In genomic region chr4:95353894-95354319, GRCm38 (mm10) we compare ENCODE assay signal across 8 mouse cellular contexts.
A peak's percentile ranks its signal among the peaks of the same experiment; 100 is the strongest.
DNase-seq lines count a peak whose midpoint lies in the region; ATAC-seq and TF ChIP-seq lines count a peak whose summit lies in the region.

No protein-coding gene starts in this region.

- peak overlapping the region; percentile 46; the same call in 1 of the 2 replicates for H3K27ac ChIP-seq in midbrain, embryonic 10.5 days (replicated peaks)
- H3K27ac ChIP-seq in midbrain, embryonic 11.5 days (ENCODE audit: low read depth, low read length): no peak overlapping the region
- peak overlapping the region; percentile 62 for H3K27ac ChIP-seq in heart, embryonic 16.5 days (ENCODE audit: low read length)
- H3K27ac ChIP-seq in kidney, embryonic 14.5 days (ENCODE audit: low read depth, low read length): peak overlapping the region; percentile 18; the same call in 1 of the 2 replicates
- peak overlapping the region; percentile 76 for H3K27ac ChIP-seq in thymus, adult 2 months (ENCODE audit: control insufficient read depth, insufficient read depth, low read length)

- H3K4me3 ChIP-seq in midbrain, embryonic 10.5 days: no peak overlapping the region
- H3K4me3 ChIP-seq in midbrain, embryonic 11.5 days (ENCODE audit: low read depth, low read length): no peak overlapping the region
- no peak overlapping the region for H3K4me3 ChIP-seq in heart, embryonic 16.5 days (ENCODE audit: low read length)
- H3K4me3 ChIP-seq in kidney, embryonic 14.5 days (ENCODE audit: low read length): no peak overlapping the region
- H3K4me3 ChIP-seq in thymus, adult 2 months (ENCODE audit: control insufficient read depth, insufficient read depth, low read length): no peak overlapping the region; the same call in 1 of the 2 replicates

- 0 out of 2 replicates have a peak, but pooled peaks have one; percentile 16 for TF ChIP-seq POLR2A in thymus, adult 2 months (IDR thresholded peaks at IDR 0.05; ENCODE audit: control insufficient read depth, extremely low read depth, insufficient read depth, low read length, poor library complexity)

- DNase-seq in midbrain, embryonic 10.5 days (ENCODE audit: low spot score): no peak
- no peak for DNase-seq in midbrain, embryonic 11.5 days (ENCODE audit: low spot score, missing footprints)
- peak; percentile 16 for DNase-seq in embryo, embryonic 11.5 days (ENCODE audit: low read depth, low spot score)
- DNase-seq in lung, postnatal 10 days: peak; percentile 86
- peak; percentile 55 for DNase-seq in thymus, adult 2 months
- DNase-seq in layer of hippocampus, adult 9-10 months (ENCODE audit: low spot score): no peak

- H3K36me3 ChIP-seq in midbrain, embryonic 10.5 days: no peaks in the 10 kb centered on the region
- no peaks in the 10 kb centered on the region for H3K36me3 ChIP-seq in midbrain, embryonic 11.5 days (ENCODE audit: control insufficient read depth, insufficient read depth, low read length)
- H3K36me3 ChIP-seq in heart, embryonic 16.5 days (ENCODE audit: control insufficient read depth, insufficient read depth): no peaks in the 10 kb centered on the region
- H3K36me3 ChIP-seq in kidney, embryonic 14.5 days (ENCODE audit: control insufficient read depth, insufficient read depth, low read length): no peaks in the 10 kb centered on the region
- no peaks in the 10 kb centered on the region for H3K36me3 ChIP-seq in thymus, adult 2 months (ENCODE audit: control insufficient read depth, insufficient read depth, low read length)

- no peaks in the 10 kb centered on the region for H3K9me3 ChIP-seq in midbrain, embryonic 10.5 days (replicated peaks)
- no peaks in the 10 kb centered on the region for H3K9me3 ChIP-seq in midbrain, embryonic 11.5 days (ENCODE audit: control insufficient read depth, low read length)
- H3K9me3 ChIP-seq in heart, embryonic 16.5 days (replicated peaks; ENCODE audit: control insufficient read depth, low read length): no peaks in the 10 kb centered on the region
- no peaks in the 10 kb centered on the region for H3K9me3 ChIP-seq in kidney, embryonic 14.5 days (ENCODE audit: control insufficient read depth, low read length)

- no peak overlapping the region for H3K4me2 ChIP-seq in midbrain, embryonic 11.5 days
- no peak overlapping the region for H3K4me2 ChIP-seq in heart, embryonic 16.5 days (ENCODE audit: low read depth, low read length)
- no peak overlapping the region for H3K4me2 ChIP-seq in kidney, embryonic 14.5 days (replicated peaks; ENCODE audit: low read depth, low read length)

- no peak for TF ChIP-seq CTCF in thymus, adult 2 months (IDR thresholded peaks at IDR 0.05; ENCODE audit: borderline replicate concordance, control insufficient read depth, extremely low read depth, insufficient read depth, low read length, poor library complexity)

- ATAC-seq in midbrain, embryonic 11.5 days (ENCODE audit: low FRiP score): no peak
- ATAC-seq in heart, embryonic 16.5 days (replicated peaks; ENCODE audit: extremely low read depth, insufficient read depth, low FRiP score): peak; percentile 71
- peak; percentile 82 for ATAC-seq in kidney, embryonic 14.5 days (ENCODE audit: low FRiP score, low TSS enrichment)

- H3K9ac ChIP-seq in midbrain, embryonic 11.5 days (ENCODE audit: low read length): no peak overlapping the region
- no peak overlapping the region for H3K9ac ChIP-seq in heart, embryonic 16.5 days (ENCODE audit: low read length)
- H3K9ac ChIP-seq in kidney, embryonic 14.5 days (ENCODE audit: low read depth, low read length): no peak overlapping the region

- WGBS in midbrain, embryonic 10.5 days: 58% methylated on average over 7 of the region's 7 CpGs
- 62% methylated on average over 7 of the region's 7 CpGs for WGBS in midbrain, embryonic 11.5 days
- 47% methylated on average over 7 of the region's 7 CpGs for WGBS in heart, embryonic 16.5 days
- WGBS in kidney, embryonic 14.5 days: 33% methylated on average over 7 of the region's 7 CpGs
- 4% methylated on average over 7 of the region's 7 CpGs for WGBS in thymus, adult 2 months

- H3K27me3 ChIP-seq in midbrain, embryonic 10.5 days (ENCODE audit: low read depth, poor library complexity, severe bottlenecking): 0 out of 2 replicates have a peak, but pooled peaks cover 3% of the 10 kb centered on the region
- H3K27me3 ChIP-seq in midbrain, embryonic 11.5 days (ENCODE audit: control insufficient read depth, insufficient read depth, low read length): no peaks in the 10 kb centered on the region
- H3K27me3 ChIP-seq in heart, embryonic 16.5 days (ENCODE audit: control insufficient read depth, insufficient read depth, low read length): no peaks in the 10 kb centered on the region
- H3K27me3 ChIP-seq in kidney, embryonic 14.5 days (ENCODE audit: control insufficient read depth, insufficient read depth, low read length): no peaks in the 10 kb centered on the region
- no peaks in the 10 kb centered on the region for H3K27me3 ChIP-seq in thymus, adult 2 months (ENCODE audit: control insufficient read depth, insufficient read depth, low read length)

- H3K4me1 ChIP-seq in midbrain, embryonic 10.5 days: 0 out of 2 replicates have a peak, but pooled peaks cover 5% of the 10 kb centered on the region
- H3K4me1 ChIP-seq in midbrain, embryonic 11.5 days (ENCODE audit: control insufficient read depth, insufficient read depth, low read length): no peaks in the 10 kb centered on the region
- H3K4me1 ChIP-seq in heart, embryonic 16.5 days (ENCODE audit: control insufficient read depth, insufficient read depth, low read length): peaks cover 2% of the 10 kb centered on the region; the same call in 1 of the 2 replicates
- H3K4me1 ChIP-seq in kidney, embryonic 14.5 days (ENCODE audit: control insufficient read depth, insufficient read depth, low read length): peaks cover 5% of the 10 kb centered on the region; the same call in 1 of the 2 replicates
- peaks cover 10% of the 10 kb centered on the region for H3K4me1 ChIP-seq in thymus, adult 2 months (replicated peaks; ENCODE audit: control insufficient read depth, insufficient read depth, low read length)

Comparison
In these comparisons a context has a peak if more than half of its experiments do, and no peak if none do; other contexts are left out.
1. DNase-seq: peak in embryo, embryonic 11.5 days (single experiment), lung, postnatal 10 days (single experiment) and thymus, adult 2 months (single experiment); none in midbrain, embryonic 10.5 days (single experiment), midbrain, embryonic 11.5 days (single experiment) and layer of hippocampus, adult 9-10 months (single experiment).